Mouse (Mus musculus): ENCODE data around the gene Myo7a. TPM values are rescaled to one million over a fixed set of nuclear protein-coding genes. Genes with fewer than 3 reads are reported as not detected.

Gene Myo7a
- total RNA-seq, 2 experiments from 2014 or later = 117 to 127 TPM

Other genes starting within 250 kb of the Myo7a start
- not detected for gene Gdpd4, start 199.6 kb downstream of the Myo7a start, total RNA-seq (2021)
- 1 to 10 TPM in 1 of 2 experiments, not detected in 1; 4.4 TPM for gene Omp, start 26.0 kb upstream of the Myo7a start, total RNA-seq (2021)
- gene Capn5, start 58.8 kb upstream of the Myo7a start, total RNA-seq (2021) = 1 to 10 TPM; 4.2 to 4.6 TPM
- 1 to 10 TPM in 1 of 2 experiments, not detected in 1; 2.8 TPM for gene B3gnt6, start 80.0 kb upstream of the Myo7a start, total RNA-seq (2021)
- gene Acer3, start 201.7 kb upstream of the Myo7a start, total RNA-seq (2021) = 10 to 100 TPM; 11.7 to 12.9 TPM
- 10 to 100 TPM; 16.7 to 16.9 TPM for gene Tsku, start 241.8 kb upstream of the Myo7a start, total RNA-seq (2021)